Mouse (Mus musculus) ovary, postnatal 36 days (tissue): ENCODE measurements around the gene Gm28845.
"Not testable (repeated sequence)": the region's sequence is repeated elsewhere in the genome, so short reads cannot be mapped to it uniquely, and the experiment has no call there.

Experiments
- DNase-seq: peaks from one replicate; pipeline ENCODE4 v3.0.0; 2022; ENCODE audit warnings: low spot score, mixed read lengths

Gm28845 gene

DNA sequence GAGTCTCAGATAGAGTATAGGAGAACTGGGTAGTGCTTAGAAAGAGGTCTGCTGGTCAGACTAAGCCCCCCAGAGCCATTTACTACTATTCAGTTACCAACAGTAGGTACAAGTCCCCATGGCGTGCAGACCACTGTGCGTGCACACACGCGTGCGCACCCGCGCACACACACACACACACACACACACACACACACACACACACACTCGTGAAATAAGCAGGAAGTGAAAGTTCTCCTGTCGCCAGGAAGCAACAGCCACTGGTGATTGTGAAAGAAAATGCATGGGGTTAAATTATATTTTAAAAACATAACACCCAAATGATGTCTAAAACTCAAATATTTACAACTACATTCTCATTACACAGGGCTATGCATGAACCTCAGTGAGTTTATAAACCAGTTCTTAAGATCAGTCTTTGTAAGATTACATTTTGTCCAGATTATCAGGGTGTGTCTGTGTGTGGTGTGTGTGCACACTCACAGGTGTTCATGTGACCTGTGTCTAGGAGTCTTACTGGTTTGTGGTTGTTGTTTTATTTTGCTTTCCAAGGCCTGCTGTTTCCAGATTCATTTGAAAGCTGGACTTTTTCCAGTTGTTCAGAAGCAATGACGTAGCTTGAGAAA, 11.6 kb downstream of the Gm28845 start:
- DNase-seq = no peak

DNA sequence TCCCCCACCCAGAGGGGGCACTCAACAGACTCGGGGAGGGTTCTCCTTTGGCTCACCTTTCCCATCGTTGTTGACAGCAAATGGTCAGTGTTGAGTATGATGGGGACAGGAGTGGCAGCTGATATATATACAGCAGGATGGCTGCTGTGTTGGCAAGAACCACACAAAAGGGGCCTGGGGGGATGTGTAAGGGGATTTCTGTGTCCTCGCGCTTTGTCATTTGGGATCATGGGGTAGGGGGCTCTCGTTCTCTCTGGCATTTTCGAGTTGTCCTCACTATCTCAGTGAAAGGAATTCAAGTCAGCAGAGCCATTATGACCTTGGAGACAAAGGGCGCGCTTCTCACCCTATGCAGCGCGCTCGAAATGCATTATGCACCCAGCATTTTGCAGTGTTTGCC, 16.1 kb downstream of the Gm28845 start, which contains the start of gene Cryga:
Gene Cryga, minus strand, starts transcription at position 101 of the 400 bp plus-strand sequence.
- no peak for DNase-seq

DNA sequence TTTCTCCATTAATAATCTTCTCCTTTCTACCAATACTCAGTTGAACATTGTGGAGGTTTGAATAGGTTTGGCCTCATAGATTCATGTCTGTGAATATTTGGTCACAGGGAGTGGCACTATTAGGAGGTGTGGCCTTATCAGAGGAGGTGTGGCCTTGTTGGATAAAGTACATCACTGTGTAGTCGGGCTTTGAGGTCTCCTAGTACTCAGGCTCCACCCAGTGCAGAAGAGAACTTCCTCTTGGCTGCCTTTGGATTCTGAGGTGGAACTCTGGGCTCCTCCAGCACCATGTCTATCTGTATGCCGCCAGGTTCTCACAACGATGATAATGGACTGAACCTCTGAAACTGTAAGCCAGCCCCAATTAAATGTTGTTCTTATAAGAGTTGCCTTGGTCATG, 22.4 kb downstream of the Gm28845 start:
- DNase-seq = no peak

DNA sequence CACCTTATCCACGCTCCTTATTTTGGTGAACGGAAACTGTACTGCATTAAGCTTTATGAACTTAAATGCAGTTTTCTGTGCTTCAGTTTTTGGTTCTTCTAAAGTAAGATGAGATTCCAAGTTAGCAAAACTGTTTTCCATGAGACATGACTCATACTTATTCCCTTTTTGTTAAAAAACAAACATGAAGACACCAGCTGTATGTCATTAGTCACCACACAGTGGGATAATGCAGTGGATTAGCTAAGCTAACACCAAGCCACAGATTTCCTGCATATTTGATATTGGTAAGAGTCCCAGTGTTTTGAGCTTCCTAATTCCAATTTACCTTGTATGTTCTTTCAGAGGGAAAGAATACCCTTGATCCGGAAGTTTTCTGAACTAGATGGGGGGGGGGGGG, 27.8 kb downstream of the Gm28845 start:
- no peak for DNase-seq

DNA sequence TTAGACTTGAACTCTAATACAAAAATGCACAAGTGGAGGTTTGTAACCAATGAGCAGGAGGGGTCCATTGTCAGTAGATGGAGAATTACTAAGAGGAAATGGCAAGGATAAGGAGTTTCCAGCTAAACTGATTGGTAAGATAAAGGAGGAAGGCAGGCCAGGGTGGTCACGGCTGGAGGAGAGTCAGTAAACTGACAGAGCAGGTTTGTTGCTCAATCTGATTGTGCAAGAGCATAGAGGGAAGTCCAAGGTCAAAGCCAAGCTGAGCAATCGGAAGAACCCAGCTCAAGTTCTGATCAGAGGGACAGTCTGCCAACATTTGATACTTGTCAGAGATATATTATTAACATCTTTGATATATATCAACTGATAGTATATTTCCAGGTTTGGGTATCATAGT, 29.0 kb downstream of the Gm28845 start:
- DNase-seq = no peak

DNA sequence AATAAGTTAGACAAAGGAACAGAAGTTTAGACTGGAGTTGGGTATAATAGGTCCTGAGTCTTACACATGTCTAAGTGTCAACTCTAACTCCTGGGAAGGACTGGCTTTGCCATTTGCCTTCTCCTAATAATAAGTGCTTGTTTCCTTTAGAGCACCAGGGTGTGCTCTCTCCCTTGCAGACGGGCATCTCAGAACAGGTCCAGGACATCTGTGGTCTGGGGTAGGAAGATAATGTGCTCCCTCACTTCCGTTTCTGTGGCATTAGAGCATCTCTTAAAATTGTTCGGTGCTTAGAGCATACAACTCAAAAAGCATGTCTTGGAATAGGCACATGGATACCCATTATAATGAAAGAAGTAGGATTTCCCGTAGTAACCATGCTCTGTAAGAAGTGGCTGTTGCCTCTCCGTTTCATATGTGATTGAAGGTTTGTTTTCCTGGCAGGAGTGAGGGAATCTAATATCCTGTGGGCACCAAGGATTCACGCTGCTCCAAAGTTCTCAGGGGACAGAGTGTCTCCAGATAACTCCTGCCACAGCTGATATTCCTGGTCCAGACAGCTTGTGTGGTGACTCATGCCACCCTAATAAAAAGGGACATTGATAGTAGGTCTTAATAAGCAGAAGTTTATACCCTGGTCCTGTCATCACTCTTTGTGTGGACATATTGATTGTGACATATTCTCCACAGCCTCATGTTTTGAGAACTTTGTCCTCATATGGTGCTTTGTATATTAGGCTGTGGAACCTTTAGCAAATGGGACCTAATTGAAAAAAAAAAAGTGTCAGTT, 30.6 kb downstream of the Gm28845 start:
- no peak for DNase-seq

DNA sequence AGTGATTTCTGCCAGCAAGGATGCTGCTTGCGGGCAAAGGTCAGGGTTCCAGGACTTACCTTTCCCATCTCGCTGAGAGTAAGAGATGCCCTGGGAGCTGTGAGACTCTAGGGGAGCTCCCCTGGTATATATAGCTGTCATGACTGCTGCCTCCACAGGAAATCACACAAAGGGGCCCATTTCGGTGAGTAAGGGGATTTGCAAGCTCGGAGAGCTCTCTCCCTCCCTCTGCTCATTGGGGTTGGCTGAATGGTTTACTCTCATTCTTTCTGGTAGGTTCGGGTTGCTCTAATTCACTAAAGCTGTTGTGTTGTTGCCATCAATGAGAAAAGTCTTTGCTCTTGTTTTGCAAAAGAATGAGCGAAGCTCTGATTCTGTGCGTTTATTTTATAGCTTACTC, 37.2 kb downstream of the Gm28845 start, which contains the start of gene Crygb:
Gene Crygb, minus strand, starts transcription at position 101 of the 400 bp plus-strand sequence.
- DNase-seq = no peak

DNA sequence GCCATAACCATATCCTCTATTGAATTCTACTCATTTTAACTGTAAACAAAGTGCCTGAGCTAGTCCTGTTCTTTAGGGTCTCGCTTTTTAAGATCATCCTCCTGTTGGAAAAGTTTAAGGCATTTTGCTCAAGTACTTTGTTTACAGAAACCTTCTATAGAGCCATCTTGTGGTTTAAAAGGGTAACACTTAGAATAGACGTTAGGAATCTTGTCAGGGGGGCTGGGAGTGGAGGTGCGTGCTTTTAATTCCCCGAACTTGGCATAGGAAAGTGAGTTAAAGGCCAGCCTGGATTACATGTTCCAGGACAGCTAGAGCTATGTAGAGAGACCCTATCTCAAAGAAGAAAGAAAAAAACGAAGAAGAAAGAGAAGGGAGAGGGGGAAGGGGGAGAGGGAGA, 43.8 kb downstream of the Gm28845 start:
- no peak for DNase-seq

DNA sequence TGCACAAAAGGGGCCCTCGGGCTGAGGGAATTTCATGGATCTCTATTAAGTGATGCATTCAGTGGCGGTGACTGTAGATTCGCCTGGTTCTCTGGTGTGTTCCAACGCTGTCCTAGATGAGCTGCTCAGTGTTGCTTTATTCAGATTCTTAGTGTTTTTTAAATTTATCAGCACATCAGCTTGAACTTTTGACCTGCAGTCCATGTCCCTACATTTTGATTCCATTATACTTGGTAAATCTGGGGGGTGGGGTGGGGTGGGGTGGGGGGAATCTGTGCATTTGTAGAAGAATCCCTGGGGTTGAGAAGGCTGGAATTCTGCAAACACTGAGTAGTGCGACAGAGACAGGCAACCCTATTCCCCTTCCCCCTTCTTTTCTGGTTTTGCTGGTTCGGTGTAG, 45.8 kb downstream of the Gm28845 start, which contains the start of gene Crygc:
Gene Crygc, minus strand, starts transcription at position 101 of the 400 bp plus-strand sequence.
- DNase-seq = no peak

DNA sequence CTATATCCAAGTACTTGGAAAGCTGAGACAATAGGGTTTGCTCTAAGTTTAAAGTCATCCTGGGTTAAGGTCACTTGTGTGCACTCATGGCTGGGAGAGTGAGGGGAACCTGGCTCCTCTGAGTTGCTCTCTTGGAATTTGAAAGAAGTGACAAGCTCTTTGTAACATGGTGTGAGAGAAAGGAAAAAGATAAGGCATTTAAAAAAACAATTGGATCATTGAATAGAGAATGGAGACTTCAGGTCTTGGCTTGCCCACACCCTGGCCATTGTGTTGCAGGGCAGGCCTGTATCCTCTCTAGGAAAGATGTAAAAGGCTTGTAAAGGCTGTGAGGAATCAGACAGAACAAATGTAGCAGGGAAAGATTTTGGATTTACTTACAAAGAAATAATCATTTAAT, 51.5 kb downstream of the Gm28845 start:
- no peak for DNase-seq

DNA sequence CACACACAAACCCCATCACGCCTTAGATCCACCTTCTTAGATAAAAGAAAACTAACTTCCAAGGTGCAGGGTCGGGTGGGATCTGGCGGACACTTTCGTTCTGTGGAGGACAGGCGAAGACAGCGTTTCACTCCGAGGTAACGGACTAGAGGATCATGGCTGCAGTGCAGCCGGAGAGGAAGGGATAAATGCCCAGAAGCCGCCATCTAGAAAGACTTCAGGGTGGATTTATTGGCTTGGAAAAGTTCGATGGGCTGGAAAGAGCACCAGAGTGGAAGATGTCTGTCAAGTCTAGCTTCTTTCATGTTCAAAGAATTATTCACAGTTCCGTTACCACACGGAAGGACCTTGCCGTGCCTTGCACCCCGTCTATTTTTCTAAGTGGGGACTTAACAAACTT, 55.2 kb downstream of the Gm28845 start:
- no peak for DNase-seq

DNA sequence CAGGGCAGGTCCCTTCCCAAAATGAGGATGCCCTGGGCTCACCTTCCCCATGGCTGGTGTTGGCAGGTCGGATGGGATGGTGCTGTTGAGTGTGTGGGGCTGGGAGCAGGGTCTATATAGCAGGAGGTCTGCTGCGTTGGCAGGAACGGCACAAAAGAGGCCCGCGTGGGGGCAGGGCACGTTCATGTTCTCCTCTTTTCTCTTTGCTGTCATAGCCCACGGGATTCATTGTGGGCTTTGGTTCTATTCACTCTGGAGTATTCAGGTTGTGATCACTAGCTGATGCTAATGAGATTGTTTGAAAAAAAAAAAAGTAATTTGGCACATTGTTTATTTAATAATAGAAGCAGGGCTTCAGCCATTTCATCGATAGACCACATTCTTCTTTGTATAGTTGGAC, 56.0 kb downstream of the Gm28845 start, which contains the start of gene Crygd:
Gene Crygd, minus strand, starts transcription at position 101 of the 400 bp plus-strand sequence.
- DNase-seq = no peak

DNA sequence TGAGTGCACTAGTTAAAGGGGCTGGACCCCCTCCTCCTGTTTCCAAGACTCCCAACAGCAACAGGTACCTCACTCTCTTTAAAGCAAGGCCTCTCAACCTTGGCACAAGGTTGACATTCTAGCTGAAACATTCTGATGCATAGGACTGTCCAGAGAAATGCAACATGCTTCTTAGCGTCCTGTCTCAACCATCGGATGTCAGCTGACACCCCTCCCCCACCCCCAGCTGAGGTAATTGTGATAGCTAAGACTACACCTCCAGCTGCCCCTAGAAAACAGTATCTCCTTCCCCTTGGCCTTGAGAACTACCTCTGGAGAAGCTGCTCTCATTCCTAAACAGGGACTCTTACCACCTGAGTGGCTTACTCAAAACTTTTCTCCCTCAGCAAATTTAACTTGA, 67.2 kb downstream of the Gm28845 start:
- DNase-seq = no peak

DNA sequence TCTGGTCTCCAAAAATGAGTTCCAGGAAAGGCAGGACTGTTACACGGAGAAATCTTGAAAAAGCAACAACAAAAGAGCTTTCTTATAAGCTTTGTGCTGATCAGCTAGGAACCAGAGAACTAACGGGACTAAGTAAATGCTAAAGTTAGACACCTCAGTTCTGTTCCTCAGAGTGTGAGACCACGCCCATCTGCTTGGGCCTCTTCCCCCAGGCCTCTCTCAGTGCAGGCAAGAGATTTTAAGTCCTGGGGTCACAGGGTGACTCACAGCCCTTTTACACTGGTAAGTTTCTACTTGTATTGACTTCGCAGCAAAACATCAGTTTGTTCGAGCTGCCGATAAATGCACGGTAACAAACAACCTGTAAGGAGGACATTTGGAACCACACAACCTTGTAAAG, 67.7 kb downstream of the Gm28845 start:
- DNase-seq = no peak

DNA sequence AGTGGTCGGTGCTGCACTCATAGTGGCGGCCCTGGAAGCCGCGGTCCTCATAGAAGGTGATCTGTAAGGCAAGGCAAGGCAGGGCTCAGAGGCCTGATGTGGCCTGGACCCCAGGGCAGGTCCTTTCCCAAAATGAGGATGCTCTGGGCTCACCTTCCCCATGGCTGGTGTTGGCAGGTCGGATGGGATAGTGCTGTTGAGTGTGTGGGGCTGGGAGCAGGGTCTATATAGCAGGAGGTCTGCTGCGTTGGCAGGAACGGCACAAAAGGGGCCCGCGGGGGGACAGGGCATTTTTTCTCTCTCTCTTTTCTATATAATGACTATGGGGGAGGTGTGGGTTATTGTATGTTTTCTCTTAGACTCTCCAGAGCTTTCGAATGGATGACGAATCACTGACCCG, 68.4 kb downstream of the Gm28845 start, which contains the start of gene Cryge:
Gene Cryge, minus strand, starts transcription at position 198 of the 400 bp plus-strand sequence.
- not testable (repeated sequence) for DNase-seq
